Comparison of ENCODE assay signal across 16 mouse cellular contexts in genomic region chr16:94223363-94223720, GRCm38 (mm10).
DNase-seq lines count a peak whose midpoint lies in the region; ATAC-seq and TF ChIP-seq lines count a peak whose summit lies in the region.
"Had no signal": no experiment of that assay in that cellular context is flagged by ENCODE, and none has a peak within 500 bp of the region (broad histone marks: within the 10 kb centered on the region; RNA-seq: fewer than 3 reads in every experiment).

No protein-coding gene starts in this region.

- peak overlapping the region; percentile 34; the same call in 1 of the 2 replicates for H3K27ac ChIP-seq in liver, embryonic 16.5 days (ENCODE audit: low read length)
- no peak overlapping the region for H3K27ac ChIP-seq in liver, embryonic 12.5 days
- peak overlapping the region; percentile 82 for H3K27ac ChIP-seq in bone marrow, adult 2 months (ENCODE audit: control insufficient read depth, insufficient read depth, low read depth, low read length, poor library complexity)
- H3K27ac ChIP-seq in stomach, embryonic 16.5 days (ENCODE audit: low read length): no peak overlapping the region
- no peak overlapping the region for H3K27ac ChIP-seq in limb, embryonic 10.5 days
- H3K27ac ChIP-seq: embryonic facial prominence, embryonic 10.5 days; forebrain, embryonic 13.5 days; stomach, embryonic 15.5 days had no signal

- no peak for TF ChIP-seq CTCF in bone marrow, adult 2 months (IDR thresholded peaks at IDR 0.05; ENCODE audit: control insufficient read depth, insufficient read depth, low read length)

- no peaks in the 10 kb centered on the region for H3K36me3 ChIP-seq in liver, embryonic 16.5 days (ENCODE audit: control insufficient read depth, insufficient read depth)
- H3K36me3 ChIP-seq in liver, embryonic 12.5 days: no peaks in the 10 kb centered on the region
- H3K36me3 ChIP-seq in stomach, embryonic 16.5 days (ENCODE audit: control insufficient read depth, insufficient read depth, low read length): no peaks in the 10 kb centered on the region
- no peaks in the 10 kb centered on the region for H3K36me3 ChIP-seq in limb, embryonic 10.5 days
- H3K36me3 ChIP-seq: embryonic facial prominence, embryonic 10.5 days; heart, embryonic 12.5 days; stomach, embryonic 15.5 days had no signal

- no peak overlapping the region for H3K4me3 ChIP-seq in liver, embryonic 16.5 days (ENCODE audit: low read depth, low read length)
- H3K4me3 ChIP-seq in liver, embryonic 12.5 days: no peak overlapping the region
- H3K4me3 ChIP-seq in bone marrow, adult 2 months (replicated peaks; ENCODE audit: control insufficient read depth, low read depth, low read length): peak overlapping the region; percentile 56
- no peak overlapping the region for H3K4me3 ChIP-seq in stomach, embryonic 16.5 days (replicated peaks; ENCODE audit: low read length)
- no peak overlapping the region for H3K4me3 ChIP-seq in limb, embryonic 10.5 days
- H3K4me3 ChIP-seq: embryonic facial prominence, embryonic 10.5 days; forebrain, embryonic 13.5 days; heart, embryonic 12.5 days; stomach, embryonic 15.5 days had no signal

- no peaks in the 10 kb centered on the region for H3K27me3 ChIP-seq in liver, embryonic 16.5 days (ENCODE audit: control insufficient read depth, insufficient read depth, low read depth, low read length)
- H3K27me3 ChIP-seq in liver, embryonic 12.5 days (replicated peaks): no peaks in the 10 kb centered on the region
- H3K27me3 ChIP-seq in stomach, embryonic 16.5 days (ENCODE audit: control insufficient read depth, insufficient read depth, low read length): no peaks in the 10 kb centered on the region
- H3K27me3 ChIP-seq in limb, embryonic 10.5 days (ENCODE audit: low read depth, poor library complexity, severe bottlenecking): peaks cover 69% of the 10 kb centered on the region
- H3K27me3 ChIP-seq: heart, embryonic 12.5 days; stomach, embryonic 15.5 days had no signal

- no peaks in the 10 kb centered on the region for H3K9me3 ChIP-seq in liver, embryonic 16.5 days (replicated peaks; ENCODE audit: control insufficient read depth, low read length)
- no peaks in the 10 kb centered on the region for H3K9me3 ChIP-seq in liver, embryonic 12.5 days (replicated peaks)
- H3K9me3 ChIP-seq in stomach, embryonic 16.5 days (replicated peaks; ENCODE audit: control insufficient read depth, low read length): no peaks in the 10 kb centered on the region
- H3K9me3 ChIP-seq in limb, embryonic 10.5 days (replicated peaks): no peaks in the 10 kb centered on the region
- H3K9me3 ChIP-seq: embryonic facial prominence, embryonic 10.5 days; forebrain, embryonic 13.5 days; heart, embryonic 12.5 days; stomach, embryonic 15.5 days had no signal

- ATAC-seq in liver, embryonic 16.5 days (ENCODE audit: low read depth): no peak
- ATAC-seq in liver, embryonic 12.5 days: no peak
- peak; percentile 71 for ATAC-seq in megakaryocyte, adult 5-6 weeks (ENCODE audit: poor library complexity, severe bottlenecking)
- no peak for ATAC-seq in stomach, embryonic 16.5 days (ENCODE audit: insufficient read depth, low FRiP score)
- ATAC-seq: forebrain, embryonic 13.5 days; hindbrain, embryonic 16.5 days; intestine, postnatal 0 days had no signal

- no peaks in the 10 kb centered on the region for H3K4me1 ChIP-seq in liver, embryonic 16.5 days (ENCODE audit: control insufficient read depth, low read depth, low read length)
- H3K4me1 ChIP-seq in liver, embryonic 12.5 days: no peaks in the 10 kb centered on the region
- peaks cover 3% of the 10 kb centered on the region; the same call in 1 of the 2 replicates for H3K4me1 ChIP-seq in bone marrow, adult 2 months (ENCODE audit: control insufficient read depth, insufficient read depth, low read length)
- 0 out of 2 replicates have a peak, but pooled peaks cover 4% of the 10 kb centered on the region for H3K4me1 ChIP-seq in stomach, embryonic 16.5 days (ENCODE audit: control insufficient read depth, insufficient read depth, low read length)
- H3K4me1 ChIP-seq in limb, embryonic 10.5 days: peaks cover 57% of the 10 kb centered on the region
- H3K4me1 ChIP-seq: heart, embryonic 12.5 days had no signal

- no peak overlapping the region for H3K9ac ChIP-seq in liver, embryonic 16.5 days (ENCODE audit: low read depth, low read length)
- H3K9ac ChIP-seq in liver, embryonic 12.5 days: no peak overlapping the region
- no peak overlapping the region for H3K9ac ChIP-seq in stomach, embryonic 16.5 days (ENCODE audit: low read length)
- H3K9ac ChIP-seq: forebrain, embryonic 13.5 days; heart, embryonic 12.5 days; stomach, embryonic 15.5 days had no signal

- DNase-seq in limb, embryonic 10.5 days (ENCODE audit: low spot score): no peak
- DNase-seq in lung, postnatal 14 days: no peak
- DNase-seq: cerebellum, postnatal 25 days; midbrain, embryonic 14.5 days; retina, postnatal 1 day had no signal

- H3K4me2 ChIP-seq in liver, embryonic 16.5 days (ENCODE audit: low read depth, low read length): 0 out of 2 replicates have a peak overlapping the region, but pooled peaks have one; percentile 24
- H3K4me2 ChIP-seq in liver, embryonic 12.5 days: no peak overlapping the region
- peak overlapping the region; percentile 11; the same call in 1 of the 2 replicates for H3K4me2 ChIP-seq in stomach, embryonic 16.5 days (ENCODE audit: low read depth, low read length)
- H3K4me2 ChIP-seq: forebrain, embryonic 13.5 days; heart, embryonic 12.5 days; stomach, embryonic 15.5 days had no signal

- WGBS in liver, embryonic 16.5 days (ENCODE audit: insufficient replicate concordance): 36% methylated on average over 8 of the region's 8 CpGs
- 45% methylated on average over 8 of the region's 8 CpGs for WGBS in liver, embryonic 12.5 days (ENCODE audit: insufficient replicate concordance)
- WGBS in bone marrow, adult 2 months: 19% methylated on average over 8 of the region's 8 CpGs
- 60% methylated on average over 8 of the region's 8 CpGs for WGBS in stomach, embryonic 16.5 days
- 86% methylated on average over 8 of the region's 8 CpGs for WGBS in limb, embryonic 10.5 days

- TF ChIP-seq POLR2A in bone marrow, adult 2 months (IDR thresholded peaks at IDR 0.05; ENCODE audit: borderline replicate concordance, control insufficient read depth, low read depth, low read length): no peak

Comparison
In these comparisons a context has a peak if more than half of its experiments do, and no peak if none do; other contexts are left out.
1. H3K27ac ChIP-seq: peak in liver, embryonic 16.5 days (single experiment) and bone marrow, adult 2 months (single experiment); none in liver, embryonic 12.5 days (single experiment), stomach, embryonic 16.5 days (single experiment) and limb, embryonic 10.5 days (single experiment).